Mouse (Mus musculus) lung, embryonic 15.5 days (tissue): ENCODE data around the gene Ezh1. TPM values are rescaled to one million over a fixed set of nuclear protein-coding genes. Genes with fewer than 3 reads are reported as not detected.

Experiments used
- ATAC-seq: fragments of 200-750 bp; cut with Nextera tagmentation; 2 replicates; pipeline ENCODE4 v1.8.0; 2017; ENCODE audit warnings: moderate number of reproducible peaks, borderline replicate concordance; ENCODE audit not compliant: low FRiP score, low TSS enrichment; ENCODE audit errors: extremely low read depth
- H3K27ac ChIP-seq: fragments of 300-500 bp; sonication (generic); 2 replicates; pipeline ENCODE4 v1.5.1; 2015; ENCODE audit warnings: moderate library complexity, mild to moderate bottlenecking, inconsistent platforms
- H3K27me3 ChIP-seq: fragments of 300-500 bp; sonication (generic); 2 replicates; pipeline ENCODE4 v1.6.1; 2015; ENCODE audit warnings: inconsistent platforms
- H3K36me3 ChIP-seq: fragments of 300-500 bp; sonication (generic); 2 replicates; pipeline ENCODE4 v1.6.1; 2015; ENCODE audit warnings: inconsistent platforms
- H3K4me1 ChIP-seq: fragments of 300-500 bp; sonication (generic); 2 replicates; pipeline ENCODE4 v1.6.1; 2015; ENCODE audit warnings: inconsistent platforms
- H3K4me2 ChIP-seq: fragments of 300-500 bp; sonication (generic); 2 replicates; pipeline ENCODE4 v1.6.1; 2015; ENCODE audit warnings: inconsistent platforms, mild to moderate bottlenecking, moderate library complexity
- H3K4me3 ChIP-seq: fragments of 300-500 bp; sonication (generic); 2 replicates; pipeline ENCODE4 v1.5.1; 2015; ENCODE audit warnings: mild to moderate bottlenecking, inconsistent platforms
- H3K9ac ChIP-seq: fragments of 300-500 bp; sonication (generic); 2 replicates; pipeline ENCODE4 v1.6.1; 2015; ENCODE audit warnings: inconsistent platforms
- H3K9me3 ChIP-seq: fragments of 300-500 bp; sonication (generic); 2 replicates; pipeline ENCODE4 v1.6.1; 2016; ENCODE audit warnings: inconsistent platforms
- WGBS: fragments of 180-500 bp; shearing (Covaris S2); methylation state at CpG from one replicate; pipeline ENCODE4 v1.1.7; 2015; 5-methylcytosine and 5-hydroxymethylcytosine counted together
- polyA plus RNA-seq: library from polyadenylated mRNA; unstranded; fragments of >200 nt; fragmentation: Nextera tagmentation; extraction: Ambion mirVana; gene quantifications from 2 replicates; pipeline ENCODE4 v1.2.1, GENCODE M21; 2015

Ezh1 gene
- polyA plus RNA-seq, 1 experiment from 2014 or later, result 19.2 TPM

DNA sequence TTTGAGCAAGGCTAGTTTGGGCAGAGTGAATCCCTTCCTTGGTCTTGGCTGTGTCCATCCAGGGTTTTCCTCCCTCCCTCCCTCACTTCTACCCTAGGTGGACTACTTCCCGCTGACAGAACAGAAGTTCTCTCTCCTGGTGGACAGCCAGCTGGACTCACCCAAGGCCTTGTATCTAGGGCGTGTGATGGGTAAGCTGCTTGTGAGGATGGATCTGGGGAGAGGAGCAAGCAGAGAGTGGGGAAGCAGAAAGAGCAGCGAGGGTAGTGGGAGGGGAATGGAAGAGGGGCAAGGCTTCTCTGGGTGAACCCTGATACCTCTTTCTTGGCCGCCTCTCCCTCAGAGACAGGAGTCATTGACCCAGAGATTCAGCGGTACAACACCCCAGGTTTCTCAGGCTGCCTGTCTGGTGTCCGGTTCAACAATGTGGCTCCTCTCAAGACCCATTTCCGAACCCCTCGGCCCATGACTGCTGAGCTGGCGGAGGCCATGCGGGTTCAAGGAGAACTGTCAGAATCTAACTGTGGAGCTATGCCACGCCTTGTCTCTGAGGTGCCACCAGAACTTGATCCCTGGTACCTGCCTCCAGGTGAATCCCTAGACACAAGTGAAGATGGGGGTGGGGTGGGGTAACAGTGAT lies 38.0 kb downstream of the Ezh1 start:
- no peak overlapping the region for H3K9ac ChIP-seq
- 73% methylated on average over 11 of the region's 11 CpGs for WGBS

DNA sequence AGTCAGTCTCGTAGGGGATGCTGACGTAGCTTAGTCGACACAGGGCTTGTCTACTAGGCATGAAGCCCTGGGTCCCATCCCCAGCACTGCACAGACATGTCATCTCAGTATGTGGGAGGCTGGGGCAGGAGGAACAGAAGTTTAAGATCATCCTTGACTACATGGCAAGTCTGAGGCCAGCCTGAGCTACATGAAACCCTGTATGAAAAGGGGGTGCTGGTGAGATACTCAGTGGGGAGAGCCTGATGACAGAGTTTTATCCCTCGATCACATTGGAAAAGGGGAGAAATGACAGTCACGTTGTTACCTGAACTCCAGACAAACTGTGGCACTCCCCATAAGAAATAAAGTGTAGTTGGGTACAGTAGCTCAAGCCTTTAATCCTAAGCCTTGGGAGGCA lies 38.7 kb downstream of the Ezh1 start:
- H3K4me3 ChIP-seq, result no peak overlapping the region
- peaks cover 38% of the 10 kb centered on the region for H3K4me1 ChIP-seq
- no peaks in the 10 kb centered on the region for H3K9me3 ChIP-seq
- ATAC-seq, result no peak
- H3K36me3 ChIP-seq, result no peaks in the 10 kb centered on the region
- H3K4me2 ChIP-seq, result no peak overlapping the region
- H3K27ac ChIP-seq, result no peak overlapping the region
- 91% methylated on average over 5 of the region's 5 CpGs for WGBS
- H3K27me3 ChIP-seq, result no peaks in the 10 kb centered on the region
- no peak overlapping the region for H3K9ac ChIP-seq

More for the DNA sequence above, 38.0 kb downstream of the Ezh1 start:
- Histone ChIP-seq H3K9me3 (no peaks in the 10 kb centered on the region), H3K4me2 (no peak overlapping the region), H3K36me3 (0 out of 2 replicates have a peak, but pooled peaks cover 3% of the 10 kb centered on the region), H3K27ac (peak overlapping the region; percentile 97), H3K4me3 (no peak overlapping the region), H3K27me3 (no peaks in the 10 kb centered on the region), H3K4me1 (peaks cover 38% of the 10 kb centered on the region)
- ATAC-seq, result no peak

DNA sequence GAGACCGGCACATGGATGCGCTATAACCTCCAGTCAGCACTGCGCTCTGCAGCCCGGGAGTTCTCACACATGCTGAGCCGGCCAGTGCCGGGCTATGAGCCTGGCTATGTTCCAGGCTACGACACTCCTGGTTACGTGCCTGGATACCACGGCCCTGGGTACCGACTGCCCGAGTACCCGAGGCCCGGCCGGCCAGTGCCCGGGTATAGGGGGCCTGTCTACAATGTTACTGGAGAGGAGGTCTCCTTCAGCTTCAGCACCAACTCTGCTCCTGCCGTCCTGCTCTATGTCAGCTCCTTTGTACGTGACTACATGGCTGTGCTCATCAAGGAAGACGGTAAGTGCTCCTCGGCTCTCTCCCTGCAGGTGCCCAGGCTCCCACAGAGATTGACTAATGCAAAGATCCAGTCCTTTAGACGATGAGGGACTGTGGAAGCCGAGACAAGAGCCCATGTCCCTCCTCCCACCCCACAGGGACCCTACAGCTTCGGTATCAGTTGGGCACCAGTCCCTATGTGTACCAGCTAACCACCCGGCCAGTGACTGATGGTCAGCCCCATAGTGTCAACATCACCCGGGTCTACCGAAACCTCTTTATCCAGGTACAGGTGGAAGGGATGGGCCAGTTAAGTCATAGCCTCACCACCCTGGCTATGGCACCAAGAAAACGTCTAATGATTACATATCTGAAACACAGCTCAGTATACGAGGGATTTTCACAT lies 39.6 kb downstream of the Ezh1 start:
- Histone ChIP-seq H3K4me1 (peaks cover 33% of the 10 kb centered on the region), H3K4me3 (no peak overlapping the region), H3K4me2 (no peak overlapping the region), H3K36me3 (no peaks in the 10 kb centered on the region), H3K27ac (no peak overlapping the region), H3K9ac (no peak overlapping the region), H3K27me3 (no peaks in the 10 kb centered on the region), H3K9me3 (no peaks in the 10 kb centered on the region)
- ATAC-seq, result no peak
- 83% methylated on average over 27 of the region's 27 CpGs for WGBS

DNA sequence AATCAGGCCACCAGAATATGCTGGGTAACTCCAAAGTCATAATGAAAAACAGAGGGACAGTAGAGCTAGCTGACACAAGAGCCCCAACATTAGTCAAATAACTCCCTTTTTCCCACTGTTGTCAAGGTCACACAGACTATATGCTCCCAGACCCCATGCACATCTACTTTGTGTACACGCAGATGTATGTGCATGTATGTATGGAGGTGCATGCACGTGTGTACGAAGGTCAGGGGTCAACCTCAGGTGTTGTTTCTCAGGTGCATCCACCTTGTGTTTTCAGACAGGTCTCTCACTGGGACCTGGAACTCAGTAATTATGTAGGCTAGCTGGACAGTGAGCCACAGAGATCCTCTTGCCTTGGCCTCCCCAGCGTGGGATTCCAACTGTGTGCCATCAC lies 40.8 kb downstream of the Ezh1 start:
- Histone ChIP-seq H3K9me3 (no peaks in the 10 kb centered on the region), H3K4me2 (no peak overlapping the region), H3K27me3 (peaks cover 2% of the 10 kb centered on the region), H3K4me3 (no peak overlapping the region), H3K4me1 (peaks cover 23% of the 10 kb centered on the region), H3K36me3 (no peaks in the 10 kb centered on the region), H3K9ac (no peak overlapping the region), H3K27ac (no peak overlapping the region)
- no peak for ATAC-seq
- WGBS, result 87% methylated on average over 4 of the region's 4 CpGs

DNA sequence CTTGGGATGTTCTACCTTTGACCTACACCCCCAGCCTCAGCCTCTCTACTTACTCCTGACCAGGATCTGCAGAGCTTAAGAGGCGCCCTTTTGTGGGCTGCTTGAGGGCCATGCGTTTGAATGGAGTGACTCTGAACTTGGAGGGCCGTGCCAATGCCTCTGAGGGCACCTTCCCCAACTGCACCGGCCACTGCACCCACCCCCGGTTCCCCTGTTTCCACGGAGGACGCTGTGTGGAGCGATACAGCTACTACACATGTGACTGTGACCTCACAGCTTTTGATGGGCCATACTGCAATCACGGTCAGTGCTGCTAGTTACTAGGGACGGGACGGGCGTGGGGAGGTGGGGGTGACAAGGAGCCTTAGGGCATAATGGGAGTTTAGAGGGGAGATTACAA lies 41.3 kb downstream of the Ezh1 start:
- Histone ChIP-seq H3K36me3 (no peaks in the 10 kb centered on the region), H3K4me3 (no peak overlapping the region), H3K27ac (no peak overlapping the region), H3K9me3 (no peaks in the 10 kb centered on the region), H3K27me3 (peaks cover 5% of the 10 kb centered on the region), H3K4me2 (no peak overlapping the region), H3K4me1 (peaks cover 19% of the 10 kb centered on the region), H3K9ac (no peak overlapping the region)
- WGBS, result 85% methylated on average over 12 of the region's 12 CpGs
- no peak for ATAC-seq

DNA sequence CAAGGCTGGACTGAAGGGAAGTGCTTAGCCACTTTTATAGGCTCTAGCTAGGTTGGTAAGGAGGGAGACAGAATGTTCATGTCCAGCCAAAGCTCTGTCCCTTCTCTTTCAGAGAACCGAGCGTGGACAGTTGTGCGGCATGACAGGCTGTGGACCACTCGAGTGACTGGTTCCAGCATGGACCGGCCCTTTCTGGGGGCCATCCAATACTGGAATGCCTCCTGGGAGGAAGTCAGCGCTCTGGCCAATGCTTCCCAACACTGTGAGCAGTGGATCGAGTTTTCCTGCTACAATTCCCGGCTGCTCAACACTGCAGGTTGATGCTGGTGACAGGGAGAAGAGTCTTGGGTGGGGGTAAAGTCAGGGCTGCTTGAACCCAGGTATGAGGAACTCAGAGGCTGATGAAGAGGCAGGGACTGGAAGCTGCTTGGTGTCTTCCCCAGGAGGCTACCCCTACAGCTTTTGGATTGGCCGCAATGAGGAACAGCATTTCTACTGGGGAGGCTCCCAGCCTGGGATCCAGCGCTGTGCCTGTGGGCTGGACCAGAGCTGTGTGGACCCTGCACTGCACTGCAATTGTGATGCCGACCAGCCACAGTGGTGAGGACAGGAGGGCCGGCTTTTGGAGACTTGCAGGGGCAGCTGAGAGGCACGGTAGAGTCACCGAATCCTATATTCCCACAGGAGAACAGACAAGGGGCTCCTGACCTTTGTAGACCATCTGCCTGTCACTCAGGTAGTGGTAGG lies 43.3 kb downstream of the Ezh1 start:
- H3K4me2 ChIP-seq, result no peak overlapping the region
- no peaks in the 10 kb centered on the region for H3K36me3 ChIP-seq
- H3K9ac ChIP-seq, result no peak overlapping the region
- peaks cover 14% of the 10 kb centered on the region for H3K27me3 ChIP-seq
- no peak for ATAC-seq
- H3K27ac ChIP-seq, result no peak overlapping the region
- H3K4me3 ChIP-seq, result no peak overlapping the region
- H3K4me1 ChIP-seq, result 0 out of 2 replicates have a peak, but pooled peaks cover 3% of the 10 kb centered on the region
- no peaks in the 10 kb centered on the region for H3K9me3 ChIP-seq
- WGBS, result 71% methylated on average over 14 of the region's 14 CpGs

DNA sequence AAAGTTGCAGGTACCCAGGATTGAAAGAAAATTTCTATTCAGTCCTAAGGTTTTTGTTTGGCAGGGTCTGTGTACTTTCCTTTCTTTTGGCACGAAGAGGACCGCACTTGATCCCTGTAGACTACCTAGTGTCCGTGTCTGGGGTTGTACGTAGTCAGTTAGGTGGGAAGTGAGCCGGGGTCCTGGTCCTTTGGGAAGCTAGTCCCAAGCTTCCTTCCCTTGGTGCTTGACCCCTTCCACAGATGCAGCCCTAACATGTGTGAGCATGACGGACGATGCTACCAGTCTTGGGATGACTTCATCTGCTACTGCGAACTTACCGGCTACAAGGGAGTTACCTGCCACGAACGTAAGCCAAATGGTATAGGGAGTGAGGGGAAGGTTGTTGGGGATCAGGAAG lies 44.3 kb downstream of the Ezh1 start:
- peaks cover 5% of the 10 kb centered on the region; the same call in 1 of the 2 replicates for H3K4me1 ChIP-seq
- ATAC-seq, result no peak
- WGBS, result 90% methylated on average over 11 of the region's 11 CpGs

DNA sequence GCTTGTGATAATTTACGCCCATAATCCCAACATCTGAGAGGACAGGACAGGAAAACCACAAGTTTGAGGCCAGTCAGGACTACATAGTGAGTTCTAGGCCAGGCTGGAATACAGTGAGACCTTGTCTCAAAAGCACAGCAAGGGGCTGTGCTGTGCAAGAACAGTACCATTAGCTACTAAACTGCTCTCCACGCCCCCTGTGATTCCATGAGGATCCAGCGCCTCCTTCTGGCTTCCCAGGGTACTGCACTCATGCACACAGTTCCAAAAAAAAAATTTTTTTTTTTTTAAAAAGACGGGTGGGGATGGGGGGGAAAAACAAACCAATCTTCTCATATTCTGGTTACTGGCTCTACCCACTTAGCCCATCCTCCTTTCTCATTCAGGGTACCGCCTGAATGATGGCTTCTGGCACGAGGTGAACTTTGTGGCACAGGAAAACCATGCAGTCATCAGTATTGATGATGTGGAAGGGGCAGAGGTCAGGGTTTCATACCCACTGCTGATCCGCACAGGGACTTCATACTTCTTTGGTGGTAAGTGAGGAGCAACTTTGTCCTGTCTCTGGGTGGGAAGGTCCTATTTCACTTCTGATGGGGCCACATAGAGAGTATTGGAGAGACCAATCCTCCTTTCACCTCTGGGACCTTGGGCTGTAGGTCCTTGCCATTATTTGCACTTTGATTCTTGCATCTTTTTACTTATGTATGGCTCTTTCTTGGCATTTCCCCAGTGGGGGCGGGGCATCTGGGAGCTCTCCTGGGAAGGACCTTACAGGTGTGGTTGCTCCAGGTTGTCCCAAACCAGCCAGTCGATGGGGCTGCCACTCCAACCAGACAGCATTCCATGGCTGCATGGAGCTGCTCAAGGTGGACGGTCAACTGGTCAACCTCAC lies 45.2 kb downstream of the Ezh1 start:
- Histone ChIP-seq H3K4me1 (peaks cover 14% of the 10 kb centered on the region), H3K27me3 (peaks cover 32% of the 10 kb centered on the region), H3K4me3 (no peak overlapping the region), H3K9me3 (no peaks in the 10 kb centered on the region), H3K4me2 (no peak overlapping the region), H3K27ac (no peak overlapping the region), H3K36me3 (no peaks in the 10 kb centered on the region), H3K9ac (no peak overlapping the region)
- 35% methylated on average over 10 of the region's 10 CpGs for WGBS
- no peak for ATAC-seq

More for the DNA sequence above, 44.3 kb downstream of the Ezh1 start:
- H3K9ac ChIP-seq, result no peak overlapping the region
- no peak overlapping the region for H3K27ac ChIP-seq
- H3K4me2 ChIP-seq, result no peak overlapping the region
- H3K4me3 ChIP-seq, result no peak overlapping the region
- H3K9me3 ChIP-seq, result no peaks in the 10 kb centered on the region
- H3K27me3 ChIP-seq, result peaks cover 24% of the 10 kb centered on the region
- no peaks in the 10 kb centered on the region for H3K36me3 ChIP-seq

DNA sequence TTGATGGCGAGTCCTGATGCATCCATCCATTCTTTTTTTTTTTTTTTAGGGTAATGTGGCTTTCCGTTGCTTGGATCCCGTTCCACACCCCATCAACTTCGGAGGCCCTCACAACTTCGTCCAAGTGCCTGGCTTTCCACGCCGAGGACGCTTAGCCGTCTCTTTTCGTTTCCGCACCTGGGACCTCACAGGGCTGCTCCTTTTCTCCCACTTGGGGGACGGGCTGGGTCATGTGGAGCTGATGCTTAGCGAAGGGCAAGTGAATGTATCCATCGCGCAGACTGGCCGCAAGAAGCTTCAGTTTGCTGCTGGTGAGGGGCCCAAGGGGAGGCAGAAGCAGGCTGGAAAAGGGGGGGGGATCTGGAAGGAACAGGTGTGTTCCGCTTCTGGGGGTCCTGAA lies 46.0 kb downstream of the Ezh1 start:
- H3K27me3 ChIP-seq, result peaks cover 39% of the 10 kb centered on the region
- H3K27ac ChIP-seq, result no peak overlapping the region
- no peak overlapping the region for H3K4me3 ChIP-seq
- peaks cover 20% of the 10 kb centered on the region for H3K4me1 ChIP-seq
- no peaks in the 10 kb centered on the region for H3K9me3 ChIP-seq
- no peak overlapping the region for H3K9ac ChIP-seq
- no peaks in the 10 kb centered on the region for H3K36me3 ChIP-seq
- ATAC-seq, result no peak
- WGBS, result 55% methylated on average over 17 of the region's 17 CpGs
- H3K4me2 ChIP-seq, result no peak overlapping the region

DNA sequence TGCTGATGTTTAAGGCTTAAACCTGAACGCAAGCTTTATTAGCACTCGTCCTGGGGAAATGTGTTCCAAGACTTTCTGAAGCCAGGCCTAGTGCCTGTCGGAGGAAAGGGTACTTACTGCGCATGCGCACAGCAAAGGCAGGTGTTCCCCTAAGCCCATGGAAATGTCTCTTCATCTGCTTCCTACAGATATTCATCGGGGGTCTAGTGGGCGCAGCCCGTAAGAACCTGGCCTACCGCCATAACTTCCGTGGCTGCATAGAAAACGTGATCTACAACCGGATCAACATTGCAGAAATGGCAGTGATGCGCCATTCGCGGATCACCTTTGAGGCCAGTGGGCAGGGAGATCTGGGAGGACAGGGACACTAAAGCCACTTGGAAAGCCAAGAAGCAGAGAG lies 47.0 kb downstream of the Ezh1 start:
- Histone ChIP-seq H3K4me2 (no peak overlapping the region), H3K9ac (no peak overlapping the region), H3K36me3 (no peaks in the 10 kb centered on the region), H3K4me3 (no peak overlapping the region), H3K27me3 (peaks cover 48% of the 10 kb centered on the region), H3K9me3 (no peaks in the 10 kb centered on the region), H3K4me1 (peaks cover 29% of the 10 kb centered on the region), H3K27ac (no peak overlapping the region)
- 81% methylated on average over 15 of the region's 15 CpGs for WGBS
- no peak for ATAC-seq
